Mouse (Mus musculus): ENCODE data around the gene Rd3. TPM values are rescaled to one million over a fixed set of nuclear protein-coding genes. Genes with fewer than 3 reads are reported as not detected.

Gene Rd3
- polyA plus RNA-seq, 1 experiment from 2014 or later, result 0.12 TPM

- Histone ChIP-seq H3K4me2 (ENCODE audit: low read depth, low read length) (no peak overlapping the region), H3K9ac (replicated peaks) (no peak overlapping the region), H3K9me3 (ENCODE audit: low read length) (no peaks in the 10 kb centered on the region), H3K36me3 (replicated peaks; ENCODE audit: insufficient read depth, low read length) (no peaks in the 10 kb centered on the region), H3K27me3 (ENCODE audit: insufficient read depth, low read length) (no peaks in the 10 kb centered on the region), H3K4me1 (ENCODE audit: insufficient read depth) (peaks cover 12% of the 10 kb centered on the region), H3K27ac (ENCODE audit: low read depth) (no peak overlapping the region), H3K4me3 (ENCODE audit: low read depth, low read length) (no peak overlapping the region)
- no peak for TF ChIP-seq EP300 (IDR thresholded peaks at IDR 0.05; ENCODE audit: low read depth)
- TF ChIP-seq CTCF (IDR thresholded peaks at IDR 0.05; ENCODE audit: low read depth), result no peak
- ATAC-seq (no peak), DNase-seq (no peak)
- 83% methylated on average over 8 of the region's 8 CpGs for WGBS (ENCODE audit: insufficient replicate concordance)
These were observed 29.4 kb upstream of the Rd3 start for GRCm38 (mm10) chr1:191947796-191948195.

GRCm38 (mm10) chr1:191948600-191948999 lies 28.6 kb upstream of the Rd3 start:
- Histone ChIP-seq H3K27ac (ENCODE audit: low read depth) (no peak overlapping the region), H3K36me3 (replicated peaks; ENCODE audit: insufficient read depth, low read length) (no peaks in the 10 kb centered on the region), H3K4me1 (ENCODE audit: insufficient read depth) (peaks cover 12% of the 10 kb centered on the region), H3K27me3 (ENCODE audit: insufficient read depth, low read length) (no peaks in the 10 kb centered on the region), H3K9me3 (ENCODE audit: low read length) (no peaks in the 10 kb centered on the region), H3K4me3 (ENCODE audit: low read depth, low read length) (no peak overlapping the region), H3K9ac (replicated peaks) (no peak overlapping the region), H3K4me2 (ENCODE audit: low read depth, low read length) (no peak overlapping the region)
- 77% methylated on average over 8 of the region's 8 CpGs for WGBS (ENCODE audit: insufficient replicate concordance)
- TF ChIP-seq EP300 (IDR thresholded peaks at IDR 0.05; ENCODE audit: low read depth), result no peak
- TF ChIP-seq CTCF (IDR thresholded peaks at IDR 0.05; ENCODE audit: low read depth), result no peak
- ATAC-seq (no peak), DNase-seq (no peak)

GRCm38 (mm10) chr1:191950611-191951010 lies 26.6 kb upstream of the Rd3 start:
- no peaks in the 10 kb centered on the region for H3K9me3 ChIP-seq (ENCODE audit: low read length)
- no peak overlapping the region for H3K4me2 ChIP-seq (ENCODE audit: low read depth, low read length)
- H3K27me3 ChIP-seq (ENCODE audit: insufficient read depth, low read length), result no peaks in the 10 kb centered on the region
- H3K9ac ChIP-seq (replicated peaks), result no peak overlapping the region
- TF ChIP-seq CTCF (IDR thresholded peaks at IDR 0.05; ENCODE audit: low read depth) (no peak), EP300 (IDR thresholded peaks at IDR 0.05; ENCODE audit: low read depth) (no peak)
- WGBS (ENCODE audit: insufficient replicate concordance), result 54% methylated on average over 2 of the region's 2 CpGs
- ATAC-seq (no peak), DNase-seq (no peak)
- H3K4me1 ChIP-seq (ENCODE audit: insufficient read depth), result peaks cover 23% of the 10 kb centered on the region
- no peaks in the 10 kb centered on the region for H3K36me3 ChIP-seq (replicated peaks; ENCODE audit: insufficient read depth, low read length)
- no peak overlapping the region for H3K27ac ChIP-seq (ENCODE audit: low read depth)
- H3K4me3 ChIP-seq (ENCODE audit: low read depth, low read length), result no peak overlapping the region

- no peak for TF ChIP-seq EP300 (IDR thresholded peaks at IDR 0.05; ENCODE audit: low read depth)
- no peak for TF ChIP-seq CTCF (IDR thresholded peaks at IDR 0.05; ENCODE audit: low read depth)
- ATAC-seq, result no peak
These were observed 24.3 kb upstream of the Rd3 start for GRCm38 (mm10) chr1:191952733-191953335.

GRCm38 (mm10) chr1:191955101-191955500 lies 22.1 kb upstream of the Rd3 start:
- peaks cover 37% of the 10 kb centered on the region for H3K4me1 ChIP-seq (ENCODE audit: insufficient read depth)
- no peaks in the 10 kb centered on the region for H3K9me3 ChIP-seq (ENCODE audit: low read length)
- no peak for DNase-seq
- no peaks in the 10 kb centered on the region for H3K36me3 ChIP-seq (replicated peaks; ENCODE audit: insufficient read depth, low read length)
- H3K27ac ChIP-seq (ENCODE audit: low read depth), result peak overlapping the region; percentile 88
- peak overlapping the region; percentile 60; the same call in 1 of the 2 replicates for H3K4me2 ChIP-seq (ENCODE audit: low read depth, low read length)
- TF ChIP-seq EP300 (IDR thresholded peaks at IDR 0.05; ENCODE audit: low read depth), result no peak
- TF ChIP-seq CTCF (IDR thresholded peaks at IDR 0.05; ENCODE audit: low read depth), result 0 out of 2 replicates have a peak, but pooled peaks have one; percentile 1
- no peak overlapping the region for H3K4me3 ChIP-seq (ENCODE audit: low read depth, low read length)
- ATAC-seq, result peak; percentile 12; the same call in 1 of the 2 replicates
- 18% methylated on average over 3 of the region's 3 CpGs for WGBS (ENCODE audit: insufficient replicate concordance)
- H3K27me3 ChIP-seq (ENCODE audit: insufficient read depth, low read length), result no peaks in the 10 kb centered on the region
- no peak overlapping the region for H3K9ac ChIP-seq (replicated peaks)

More at GRCm38 (mm10) chr1:191952733-191953335, 24.3 kb upstream of the Rd3 start:
- peaks cover 31% of the 10 kb centered on the region for H3K4me1 ChIP-seq (ENCODE audit: insufficient read depth)
- no peak overlapping the region for H3K9ac ChIP-seq (replicated peaks)
- H3K27me3 ChIP-seq (ENCODE audit: insufficient read depth, low read length), result no peaks in the 10 kb centered on the region
- H3K36me3 ChIP-seq (replicated peaks; ENCODE audit: insufficient read depth, low read length), result no peaks in the 10 kb centered on the region
- no peak overlapping the region for H3K4me3 ChIP-seq (ENCODE audit: low read depth, low read length)
- DNase-seq, result no peak
- no peak overlapping the region for H3K4me2 ChIP-seq (ENCODE audit: low read depth, low read length)
- 93% methylated on average over 11 of the region's 11 CpGs for WGBS (ENCODE audit: insufficient replicate concordance)
- no peak overlapping the region for H3K27ac ChIP-seq (ENCODE audit: low read depth)
- H3K9me3 ChIP-seq (ENCODE audit: low read length), result no peaks in the 10 kb centered on the region

- Histone ChIP-seq H3K9ac (replicated peaks) (peak overlapping the region; percentile 67), H3K9me3 (ENCODE audit: low read length) (no peaks in the 10 kb centered on the region), H3K27ac (ENCODE audit: low read depth) (peak overlapping the region; percentile 88), H3K36me3 (replicated peaks; ENCODE audit: insufficient read depth, low read length) (no peaks in the 10 kb centered on the region), H3K4me1 (ENCODE audit: insufficient read depth) (peaks cover 35% of the 10 kb centered on the region), H3K4me3 (ENCODE audit: low read depth, low read length) (peak overlapping the region; percentile 11; the same call in 1 of the 2 replicates), H3K4me2 (ENCODE audit: low read depth, low read length) (peak overlapping the region; percentile 60), H3K27me3 (ENCODE audit: insufficient read depth, low read length) (no peaks in the 10 kb centered on the region)
- DNase-seq (no peak), ATAC-seq (peak; percentile 46)
- 36% methylated on average over 3 of the region's 3 CpGs for WGBS (ENCODE audit: insufficient replicate concordance)
- TF ChIP-seq CTCF (IDR thresholded peaks at IDR 0.05; ENCODE audit: low read depth) (no peak), EP300 (IDR thresholded peaks at IDR 0.05; ENCODE audit: low read depth) (no peak)
These were observed 20.9 kb upstream of the Rd3 start for GRCm38 (mm10) chr1:191956261-191956660.
